Mouse (Mus musculus) liver, embryonic 16.5 days (tissue): ENCODE measurements around the gene Slc22a16. TPM values are rescaled to one million over a fixed set of nuclear protein-coding genes. Genes with fewer than 3 reads are reported as not detected.

ENCODE experiments used
- ATAC-seq: fragments of 200-750 bp; cut with Nextera tagmentation; 2 replicates; pipeline ENCODE4 v1.8.0; 2017; ENCODE audit warnings: low read depth, mild to moderate bottlenecking, moderate number of reproducible peaks, moderate library complexity
- H3K27ac ChIP-seq: fragments of 300-500 bp; sonication (generic); 2 replicates; pipeline ENCODE4 v1.5.1; 2014; ENCODE audit warnings: mild to moderate bottlenecking, low read length
- H3K27me3 ChIP-seq: fragments of 300-500 bp; sonication (generic); 2 replicates; pipeline ENCODE4 v1.6.1; 2014; ENCODE audit warnings: low read depth, low read length, mixed read lengths; ENCODE audit not compliant: control insufficient read depth, insufficient read depth
- H3K36me3 ChIP-seq: fragments of 300-500 bp; sonication (generic); 2 replicates; pipeline ENCODE4 v1.6.1; 2014; ENCODE audit warnings: mild to moderate bottlenecking; ENCODE audit not compliant: control insufficient read depth, insufficient read depth
- H3K4me1 ChIP-seq: fragments of 300-500 bp; sonication (generic); 2 replicates; pipeline ENCODE4 v1.6.1; 2014; ENCODE audit warnings: low read depth, low read length, mixed read lengths; ENCODE audit not compliant: control insufficient read depth
- H3K4me2 ChIP-seq: fragments of 300-500 bp; sonication (generic); 2 replicates; pipeline ENCODE4 v1.6.1; 2014; ENCODE audit warnings: low read depth, low read length, mixed read lengths
- H3K4me3 ChIP-seq: fragments of 300-500 bp; sonication (generic); 2 replicates; pipeline ENCODE4 v1.5.1; 2014; ENCODE audit warnings: low read depth, mild to moderate bottlenecking, low read length
- H3K9ac ChIP-seq: fragments of 300-500 bp; sonication (generic); 2 replicates; pipeline ENCODE4 v1.6.1; 2014; ENCODE audit warnings: low read depth, low read length
- H3K9me3 ChIP-seq: fragments of 300-500 bp; sonication (generic); replicated peaks from 2 replicates; pipeline ENCODE4 v1.6.1; 2016; ENCODE audit warnings: low read length; ENCODE audit not compliant: control insufficient read depth
- WGBS: fragments of 180-500 bp; shearing (Covaris S2); extraction: QIAGEN DNeasy Blood & Tissue Kit; methylation state at CpG from one replicate; pipeline ENCODE4 v1.1.7; 2014; ENCODE audit not compliant: insufficient replicate concordance; 5-methylcytosine and 5-hydroxymethylcytosine counted together
- polyA plus RNA-seq: library from polyadenylated mRNA; unstranded; fragments of >200 nt; fragmentation: Nextera tagmentation; extraction: Ambion mirVana; gene quantifications from 2 replicates; pipeline ENCODE4 v1.2.1, GENCODE M21; 2015

Gene Slc22a16
- polyA plus RNA-seq, 1 experiment from 2014 or later, result not detected

- Histone ChIP-seq H3K36me3 (no peaks in the 10 kb centered on the region), H3K27ac (no peak overlapping the region), H3K9ac (no peak overlapping the region), H3K4me3 (no peak overlapping the region), H3K27me3 (no peaks in the 10 kb centered on the region), H3K4me1 (no peaks in the 10 kb centered on the region), H3K4me2 (no peak overlapping the region), H3K9me3 (no peaks in the 10 kb centered on the region)
- WGBS, result 72% methylated on average over 8 of the region's 8 CpGs
- ATAC-seq, result no peak
Measured at GRCm38 (mm10) chr10:40583584-40584255, 13.6 kb downstream of the Slc22a16 start.

DNA sequence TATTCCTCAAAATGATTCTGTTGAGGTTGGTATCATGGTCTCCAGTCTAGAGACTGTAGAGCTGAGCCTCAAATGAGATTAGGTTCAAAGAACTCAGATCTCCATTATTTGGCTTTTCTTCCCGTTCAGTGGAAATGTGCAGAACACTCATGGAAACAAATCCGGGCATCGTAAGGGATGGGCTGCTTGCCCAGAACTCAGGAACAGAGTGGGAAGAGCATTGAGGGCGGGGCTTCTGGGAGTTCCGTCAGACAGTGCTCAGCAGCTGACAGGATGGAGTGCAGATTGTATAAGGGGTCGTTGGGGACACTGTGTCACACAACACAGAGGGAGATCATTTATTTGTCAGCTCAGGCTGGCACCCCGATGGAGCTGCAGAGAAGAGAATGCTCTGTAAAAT lies 22.1 kb downstream of the Slc22a16 start:
- ATAC-seq, result no peak
- Histone ChIP-seq H3K9me3 (no peaks in the 10 kb centered on the region), H3K27me3 (no peaks in the 10 kb centered on the region), H3K9ac (no peak overlapping the region), H3K36me3 (no peaks in the 10 kb centered on the region), H3K4me1 (no peaks in the 10 kb centered on the region), H3K27ac (no peak overlapping the region), H3K4me3 (no peak overlapping the region), H3K4me2 (no peak overlapping the region)
- WGBS, result 65% methylated on average over 7 of the region's 7 CpGs

DNA sequence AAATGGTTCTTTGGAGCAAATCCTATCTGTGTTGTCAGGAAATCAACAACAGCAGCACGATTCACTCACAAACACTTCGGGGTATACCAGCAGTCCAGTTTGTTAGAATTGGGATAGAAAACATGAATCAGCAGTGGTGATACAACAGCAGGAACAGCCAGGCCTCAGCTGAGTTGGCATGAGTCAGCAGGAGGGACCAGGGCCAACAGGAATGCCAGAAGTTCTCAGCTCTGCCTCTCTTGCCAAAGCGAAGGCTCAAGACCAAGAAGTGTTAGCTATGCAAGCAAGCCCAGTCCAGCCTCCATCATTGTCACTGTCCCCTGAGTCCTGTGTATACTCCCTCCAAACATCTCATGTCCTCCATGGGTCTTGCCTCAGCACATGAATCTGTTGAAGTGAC lies 27.0 kb downstream of the Slc22a16 start:
- H3K9me3 ChIP-seq, result no peaks in the 10 kb centered on the region
- no peak overlapping the region for H3K4me3 ChIP-seq
- H3K4me2 ChIP-seq, result no peak overlapping the region
- ATAC-seq, result no peak
- 69% methylated on average over 3 of the region's 3 CpGs for WGBS
- no peaks in the 10 kb centered on the region for H3K36me3 ChIP-seq
- no peak overlapping the region for H3K27ac ChIP-seq
- H3K4me1 ChIP-seq, result no peaks in the 10 kb centered on the region
- no peak overlapping the region for H3K9ac ChIP-seq
- no peaks in the 10 kb centered on the region for H3K27me3 ChIP-seq

DNA sequence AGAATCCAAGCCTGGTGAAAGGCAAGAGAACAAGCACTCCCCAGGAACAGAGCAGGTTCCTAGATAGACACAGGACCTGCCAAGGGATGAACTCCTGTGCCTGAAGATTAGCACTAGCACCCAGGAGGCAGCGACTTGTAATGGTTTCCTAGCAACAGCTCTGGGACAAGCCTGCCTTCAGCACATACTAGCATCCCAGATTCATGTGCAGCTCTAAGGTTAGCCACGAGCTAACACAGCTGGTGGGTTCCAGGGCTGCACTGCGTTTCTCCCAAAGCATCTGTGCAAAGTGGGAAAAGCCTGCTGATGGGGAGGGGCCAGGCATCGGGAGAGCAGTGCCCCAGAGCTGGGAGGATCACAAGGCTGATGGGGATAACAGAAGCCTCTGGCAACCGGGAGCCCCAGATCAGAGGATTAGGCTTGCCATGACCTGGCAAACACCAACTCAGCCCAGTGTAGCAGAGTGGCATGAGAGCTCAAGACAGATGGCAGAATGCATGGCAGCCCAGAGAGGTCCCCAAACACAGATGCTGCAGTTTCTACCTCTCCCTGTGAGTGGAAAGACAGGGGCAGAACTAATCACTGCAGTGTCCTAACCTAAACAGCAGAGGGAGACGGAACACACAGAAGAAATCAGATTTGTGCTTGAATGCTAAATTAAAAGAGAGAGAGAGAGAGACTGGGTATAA lies 34.7 kb downstream of the Slc22a16 start:
- WGBS, result 43% methylated on average over 6 of the region's 6 CpGs
- ATAC-seq, result no peak

GRCm38 (mm10) chr10:40617973-40618372 lies 47.8 kb downstream of the Slc22a16 start:
- H3K4me1 ChIP-seq, result no peaks in the 10 kb centered on the region
- H3K9ac ChIP-seq, result no peak overlapping the region
- H3K4me3 ChIP-seq, result no peak overlapping the region
- no peak overlapping the region for H3K4me2 ChIP-seq
- no peak for ATAC-seq
- H3K27ac ChIP-seq, result no peak overlapping the region
- H3K36me3 ChIP-seq, result no peaks in the 10 kb centered on the region
- H3K27me3 ChIP-seq, result no peaks in the 10 kb centered on the region
- H3K9me3 ChIP-seq, result no peaks in the 10 kb centered on the region

More for the DNA sequence above, 34.7 kb downstream of the Slc22a16 start:
- no peaks in the 10 kb centered on the region for H3K4me1 ChIP-seq
- H3K4me3 ChIP-seq, result no peak overlapping the region
- H3K9ac ChIP-seq, result no peak overlapping the region
- no peak overlapping the region for H3K27ac ChIP-seq
- H3K27me3 ChIP-seq, result no peaks in the 10 kb centered on the region
- H3K36me3 ChIP-seq, result no peaks in the 10 kb centered on the region
- no peaks in the 10 kb centered on the region for H3K9me3 ChIP-seq
- H3K4me2 ChIP-seq, result no peak overlapping the region

- no peak overlapping the region for H3K27ac ChIP-seq
Measured at GRCm38 (mm10) chr10:40619760-40620159, 49.6 kb downstream of the Slc22a16 start.

DNA sequence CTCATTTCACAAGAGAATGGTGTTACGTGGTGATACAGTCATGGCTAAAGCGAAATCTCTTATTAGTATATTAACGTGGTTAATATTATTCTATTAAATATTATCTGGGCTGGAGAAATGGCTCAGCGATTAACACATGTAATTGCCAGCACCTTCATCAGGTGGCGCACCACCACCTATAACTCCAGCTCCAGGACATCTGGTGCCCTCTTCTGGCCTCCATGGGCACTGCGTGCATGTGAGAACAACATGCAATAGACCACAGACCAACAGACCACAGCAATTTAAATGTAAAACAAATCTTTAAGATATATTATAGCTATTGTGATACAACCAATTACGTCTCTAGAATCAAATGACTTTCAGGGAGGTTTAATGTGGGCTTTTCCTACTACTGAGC lies 59.0 kb downstream of the Slc22a16 start:
- WGBS, result 65% methylated on average over 7 of the region's 7 CpGs
- Histone ChIP-seq H3K9ac (no peak overlapping the region), H3K36me3 (no peaks in the 10 kb centered on the region), H3K4me3 (no peak overlapping the region), H3K9me3 (no peaks in the 10 kb centered on the region), H3K4me2 (no peak overlapping the region), H3K4me1 (no peaks in the 10 kb centered on the region), H3K27ac (no peak overlapping the region), H3K27me3 (no peaks in the 10 kb centered on the region)
- no peak for ATAC-seq

More at GRCm38 (mm10) chr10:40619760-40620159, 49.6 kb downstream of the Slc22a16 start:
- 48% methylated on average over 1 of the region's 1 CpGs for WGBS
- H3K4me3 ChIP-seq, result no peak overlapping the region
- no peak overlapping the region for H3K9ac ChIP-seq
- no peaks in the 10 kb centered on the region for H3K9me3 ChIP-seq
- ATAC-seq, result no peak
- H3K4me1 ChIP-seq, result no peaks in the 10 kb centered on the region
- H3K36me3 ChIP-seq, result no peaks in the 10 kb centered on the region
- H3K27me3 ChIP-seq, result no peaks in the 10 kb centered on the region
- no peak overlapping the region for H3K4me2 ChIP-seq

GRCm38 (mm10) chr10:40629656-40630311 lies 59.6 kb downstream of the Slc22a16 start, which contains the start of gene Ddo:
Ddo (plus strand) TSS chr10:40630011.
- H3K9ac ChIP-seq, result no peak within 1 kb of the TSS
- no peaks in the 10 kb centered on the region for H3K36me3 ChIP-seq
- H3K4me2 ChIP-seq, result no peak within 1 kb of the TSS
- no peaks in the 10 kb centered on the region for H3K9me3 ChIP-seq
- no peaks in the 10 kb centered on the region for H3K4me1 ChIP-seq
- no peaks in the 10 kb centered on the region for H3K27me3 ChIP-seq
- no peak within 1 kb of the TSS for H3K27ac ChIP-seq
- ATAC-seq, result no peak
- 57% methylated on average over 8 of the region's 8 CpGs for WGBS
- H3K4me3 ChIP-seq, result no peak within 1 kb of the TSS

DNA sequence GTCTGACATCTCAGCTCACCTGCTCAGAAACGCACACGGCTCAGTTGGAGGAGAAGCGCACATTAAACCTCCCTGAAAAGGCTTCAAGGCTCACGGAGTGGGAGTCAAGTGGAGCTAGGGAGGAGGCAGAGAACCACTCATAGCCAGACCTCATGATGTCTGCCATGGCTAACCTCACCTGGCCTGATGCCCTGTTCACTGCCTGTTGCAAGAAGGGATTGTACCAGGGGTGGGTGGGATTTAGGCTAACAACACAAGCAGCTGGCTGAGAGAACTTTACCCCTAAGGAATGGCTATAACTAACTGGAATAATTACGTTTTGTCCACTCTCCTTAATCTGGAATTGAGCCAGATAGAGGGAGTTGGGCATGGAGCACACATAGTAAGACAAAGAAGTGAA lies 60.3 kb downstream of the Slc22a16 start:
- Histone ChIP-seq H3K9me3 (no peaks in the 10 kb centered on the region), H3K4me2 (no peak overlapping the region), H3K4me1 (no peaks in the 10 kb centered on the region), H3K4me3 (no peak overlapping the region), H3K27me3 (no peaks in the 10 kb centered on the region), H3K27ac (no peak overlapping the region), H3K36me3 (no peaks in the 10 kb centered on the region), H3K9ac (no peak overlapping the region)
- WGBS, result 69% methylated on average over 5 of the region's 5 CpGs
- ATAC-seq, result no peak
